Mouse (Mus musculus) lung, embryonic 15.5 days (tissue): ENCODE data around the gene Slc38a8. TPM values are rescaled to one million over a fixed set of nuclear protein-coding genes. Genes with fewer than 3 reads are reported as not detected.

Source experiments
- ATAC-seq: fragments of 200-750 bp; cut with Nextera tagmentation; 2 replicates; pipeline ENCODE4 v1.8.0; 2017; ENCODE audit warnings: moderate number of reproducible peaks, borderline replicate concordance; ENCODE audit not compliant: low FRiP score, low TSS enrichment; ENCODE audit errors: extremely low read depth
- H3K27ac ChIP-seq: fragments of 300-500 bp; sonication (generic); 2 replicates; pipeline ENCODE4 v1.5.1; 2015; ENCODE audit warnings: moderate library complexity, mild to moderate bottlenecking, inconsistent platforms
- H3K27me3 ChIP-seq: fragments of 300-500 bp; sonication (generic); 2 replicates; pipeline ENCODE4 v1.6.1; 2015; ENCODE audit warnings: inconsistent platforms
- H3K36me3 ChIP-seq: fragments of 300-500 bp; sonication (generic); 2 replicates; pipeline ENCODE4 v1.6.1; 2015; ENCODE audit warnings: inconsistent platforms
- H3K4me1 ChIP-seq: fragments of 300-500 bp; sonication (generic); 2 replicates; pipeline ENCODE4 v1.6.1; 2015; ENCODE audit warnings: inconsistent platforms
- H3K4me2 ChIP-seq: fragments of 300-500 bp; sonication (generic); 2 replicates; pipeline ENCODE4 v1.6.1; 2015; ENCODE audit warnings: inconsistent platforms, mild to moderate bottlenecking, moderate library complexity
- H3K4me3 ChIP-seq: fragments of 300-500 bp; sonication (generic); 2 replicates; pipeline ENCODE4 v1.5.1; 2015; ENCODE audit warnings: mild to moderate bottlenecking, inconsistent platforms
- H3K9ac ChIP-seq: fragments of 300-500 bp; sonication (generic); 2 replicates; pipeline ENCODE4 v1.6.1; 2015; ENCODE audit warnings: inconsistent platforms
- H3K9me3 ChIP-seq: fragments of 300-500 bp; sonication (generic); 2 replicates; pipeline ENCODE4 v1.6.1; 2016; ENCODE audit warnings: inconsistent platforms
- WGBS: fragments of 180-500 bp; shearing (Covaris S2); methylation state at CpG from one replicate; pipeline ENCODE4 v1.1.7; 2015; 5-methylcytosine and 5-hydroxymethylcytosine counted together
- polyA plus RNA-seq: library from polyadenylated mRNA; unstranded; fragments of >200 nt; fragmentation: Nextera tagmentation; extraction: Ambion mirVana; gene quantifications from 2 replicates; pipeline ENCODE4 v1.2.1, GENCODE M21; 2015

Gene Slc38a8
- polyA plus RNA-seq, result not detected in 2 replicates

DNA sequence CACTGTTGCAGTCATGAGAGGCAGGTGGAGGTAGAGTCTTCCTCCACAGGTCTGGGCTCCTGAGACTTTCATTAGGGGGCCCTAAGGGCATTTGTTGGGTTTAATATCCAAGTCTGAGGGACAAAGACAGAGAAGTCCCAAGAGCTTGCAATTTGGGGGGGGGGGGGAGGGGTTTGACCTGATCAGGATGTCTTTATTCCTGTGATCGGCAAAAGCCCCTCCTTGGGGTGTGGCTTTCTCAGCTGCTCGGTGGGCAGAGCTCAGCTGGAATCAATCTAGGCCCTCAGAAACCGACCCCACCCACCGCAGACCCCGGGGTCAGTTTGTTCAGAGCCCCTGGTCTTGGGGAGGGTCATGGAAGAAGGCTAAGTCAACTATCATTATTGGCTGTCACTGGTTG, at the start of gene Slc38a8:
Gene Slc38a8, minus strand, starts transcription at position 101 of the 400 bp plus-strand sequence.
- peaks cover 8% of the 10 kb centered on the region for H3K36me3 ChIP-seq
- H3K4me2 ChIP-seq, result no peak within 1 kb of the TSS
- 40% methylated on average over 5 of the region's 5 CpGs for WGBS
- ATAC-seq, result no peak
- no peak within 1 kb of the TSS for H3K27ac ChIP-seq
- H3K9ac ChIP-seq, result no peak within 1 kb of the TSS
- H3K9me3 ChIP-seq, result no peaks in the 10 kb centered on the region
- H3K4me1 ChIP-seq, result no peaks in the 10 kb centered on the region
- no peak within 1 kb of the TSS for H3K4me3 ChIP-seq
- no peaks in the 10 kb centered on the region for H3K27me3 ChIP-seq

GRCm38 (mm10) chr8:119548560-119549113, 47.1 kb upstream of the Slc38a8 start:
- no peak overlapping the region for H3K4me3 ChIP-seq
- 59% methylated on average over 7 of the region's 7 CpGs for WGBS
- no peak overlapping the region for H3K9ac ChIP-seq
- no peak overlapping the region for H3K4me2 ChIP-seq
- no peak for ATAC-seq
- H3K4me1 ChIP-seq, result no peaks in the 10 kb centered on the region
- peaks cover 34% of the 10 kb centered on the region for H3K36me3 ChIP-seq
- H3K27me3 ChIP-seq, result no peaks in the 10 kb centered on the region
- H3K27ac ChIP-seq, result no peak overlapping the region
- no peaks in the 10 kb centered on the region for H3K9me3 ChIP-seq

- peaks cover 48% of the 10 kb centered on the region for H3K36me3 ChIP-seq
- H3K4me1 ChIP-seq, result no peaks in the 10 kb centered on the region
- 57% methylated on average over 18 of the region's 18 CpGs for WGBS
- H3K9me3 ChIP-seq, result no peaks in the 10 kb centered on the region
- H3K4me2 ChIP-seq, result no peak overlapping the region
- no peak overlapping the region for H3K27ac ChIP-seq
- H3K9ac ChIP-seq, result no peak overlapping the region
- ATAC-seq, result no peak; the same call in 1 of the 2 replicates
- no peak overlapping the region for H3K4me3 ChIP-seq
- H3K27me3 ChIP-seq, result no peaks in the 10 kb centered on the region
These were observed 45.7 kb upstream of the Slc38a8 start for GRCm38 (mm10) chr8:119547019-119547691.

DNA sequence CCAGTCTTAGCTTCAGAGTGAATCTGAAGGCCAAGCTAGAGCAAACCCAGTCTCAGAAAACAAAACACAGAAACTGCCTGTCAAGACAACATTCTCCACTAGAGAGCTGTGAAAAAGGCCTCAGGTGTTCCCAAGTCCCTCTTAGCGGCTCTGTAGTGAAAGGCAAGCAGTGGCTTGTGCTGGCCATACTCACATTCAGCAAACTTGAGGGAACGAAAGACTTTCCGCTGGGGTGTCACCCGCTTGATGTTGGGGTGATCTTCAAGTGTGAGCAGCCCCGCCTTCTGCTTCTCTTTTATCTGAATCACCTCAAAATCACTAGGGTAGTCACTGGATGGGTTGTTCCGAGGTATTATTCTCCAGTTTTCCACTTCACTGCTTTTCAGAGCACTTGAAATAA, 44.3 kb upstream of the Slc38a8 start:
- no peaks in the 10 kb centered on the region for H3K9me3 ChIP-seq
- WGBS, result 90% methylated on average over 6 of the region's 6 CpGs
- no peaks in the 10 kb centered on the region for H3K4me1 ChIP-seq
- H3K9ac ChIP-seq, result no peak overlapping the region
- no peak for ATAC-seq
- no peak overlapping the region for H3K4me2 ChIP-seq
- no peaks in the 10 kb centered on the region for H3K27me3 ChIP-seq
- peaks cover 61% of the 10 kb centered on the region for H3K36me3 ChIP-seq
- no peak overlapping the region for H3K27ac ChIP-seq
- no peak overlapping the region for H3K4me3 ChIP-seq

GRCm38 (mm10) chr8:119545180-119545579, 43.7 kb upstream of the Slc38a8 start:
- H3K4me3 ChIP-seq, result no peak overlapping the region
- no peak overlapping the region for H3K9ac ChIP-seq
- no peak overlapping the region for H3K27ac ChIP-seq
- peaks cover 67% of the 10 kb centered on the region for H3K36me3 ChIP-seq
- no peak for ATAC-seq
- 76% methylated on average over 6 of the region's 6 CpGs for WGBS
- no peaks in the 10 kb centered on the region for H3K4me1 ChIP-seq
- H3K4me2 ChIP-seq, result no peak overlapping the region
- H3K27me3 ChIP-seq, result no peaks in the 10 kb centered on the region
- H3K9me3 ChIP-seq, result no peaks in the 10 kb centered on the region

- Histone ChIP-seq H3K9ac (no peak overlapping the region), H3K27me3 (no peaks in the 10 kb centered on the region), H3K4me3 (no peak overlapping the region), H3K4me1 (no peaks in the 10 kb centered on the region), H3K36me3 (peaks cover 72% of the 10 kb centered on the region), H3K9me3 (no peaks in the 10 kb centered on the region), H3K4me2 (no peak overlapping the region), H3K27ac (no peak overlapping the region)
- ATAC-seq, result no peak
- 86% methylated on average over 3 of the region's 3 CpGs for WGBS
These were observed 43.1 kb upstream of the Slc38a8 start for GRCm38 (mm10) chr8:119544606-119545005.

DNA sequence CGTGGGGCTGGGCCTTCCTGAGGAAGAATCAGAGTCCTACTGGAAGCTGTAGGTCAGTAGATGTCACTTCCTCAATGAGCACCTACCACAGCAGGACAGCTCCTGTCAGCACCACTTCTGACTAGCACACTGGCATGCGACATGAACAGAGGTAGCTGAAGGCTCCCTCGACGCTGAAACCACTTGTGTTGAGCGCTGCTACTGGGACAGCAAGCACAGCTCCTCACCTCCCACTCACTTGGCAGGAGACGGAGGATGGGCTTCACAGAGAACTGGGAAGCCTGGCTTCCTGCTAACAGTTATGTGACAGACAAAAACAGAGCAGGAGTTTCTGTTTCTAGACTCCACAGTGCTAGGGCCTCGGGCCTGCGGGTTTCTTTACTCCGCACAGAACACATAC, 30.5 kb upstream of the Slc38a8 start:
- Histone ChIP-seq H3K4me1 (no peaks in the 10 kb centered on the region), H3K4me2 (no peak overlapping the region), H3K36me3 (peaks cover 97% of the 10 kb centered on the region), H3K9ac (no peak overlapping the region), H3K9me3 (no peaks in the 10 kb centered on the region), H3K4me3 (no peak overlapping the region), H3K27ac (no peak overlapping the region), H3K27me3 (no peaks in the 10 kb centered on the region)
- no peak for ATAC-seq
- WGBS, result 83% methylated on average over 9 of the region's 9 CpGs

- Histone ChIP-seq H3K9me3 (no peaks in the 10 kb centered on the region), H3K9ac (no peak overlapping the region)
- no peak for ATAC-seq
These were observed 29.9 kb upstream of the Slc38a8 start for GRCm38 (mm10) chr8:119531397-119531796.

DNA sequence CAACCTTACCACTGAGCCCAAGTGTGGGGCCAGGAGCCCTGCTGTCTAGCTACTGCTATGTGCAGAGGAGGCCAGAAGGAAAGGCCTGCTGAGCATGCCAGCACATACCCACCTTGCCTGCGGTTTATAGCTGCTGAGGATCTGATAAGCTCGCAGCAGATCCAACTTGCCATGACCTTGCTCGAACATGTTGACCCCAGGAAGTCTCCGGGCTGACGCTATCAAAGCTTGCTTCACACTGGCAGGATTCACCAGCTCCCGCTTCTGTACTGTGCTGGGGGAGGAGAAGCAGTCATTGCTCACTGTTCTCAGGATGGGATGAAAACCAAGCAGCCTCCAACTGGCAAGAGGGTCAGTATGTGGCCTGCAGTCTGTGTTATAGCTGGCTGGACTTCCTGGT, 29.4 kb upstream of the Slc38a8 start:
- H3K9ac ChIP-seq, result no peak overlapping the region
- no peak for ATAC-seq
- 74% methylated on average over 6 of the region's 6 CpGs for WGBS

More at GRCm38 (mm10) chr8:119531397-119531796, 29.9 kb upstream of the Slc38a8 start:
- 92% methylated on average over 3 of the region's 3 CpGs for WGBS
- no peaks in the 10 kb centered on the region for H3K27me3 ChIP-seq
- H3K4me2 ChIP-seq, result no peak overlapping the region
- no peaks in the 10 kb centered on the region for H3K4me1 ChIP-seq
- no peak overlapping the region for H3K4me3 ChIP-seq
- H3K27ac ChIP-seq, result no peak overlapping the region
- H3K36me3 ChIP-seq, result peaks cover 96% of the 10 kb centered on the region

GRCm38 (mm10) chr8:119528762-119529161, 27.3 kb upstream of the Slc38a8 start:
- Histone ChIP-seq H3K4me2 (no peak overlapping the region), H3K27ac (no peak overlapping the region), H3K36me3 (peaks cover 93% of the 10 kb centered on the region), H3K27me3 (no peaks in the 10 kb centered on the region), H3K4me3 (no peak overlapping the region), H3K9ac (no peak overlapping the region), H3K4me1 (no peaks in the 10 kb centered on the region), H3K9me3 (no peaks in the 10 kb centered on the region)
- 91% methylated on average over 7 of the region's 7 CpGs for WGBS
- ATAC-seq, result no peak

More for the DNA sequence above, 29.4 kb upstream of the Slc38a8 start:
- H3K4me3 ChIP-seq, result no peak overlapping the region
- H3K9me3 ChIP-seq, result no peaks in the 10 kb centered on the region
- peaks cover 93% of the 10 kb centered on the region for H3K36me3 ChIP-seq
- H3K4me1 ChIP-seq, result no peaks in the 10 kb centered on the region
- H3K4me2 ChIP-seq, result no peak overlapping the region
- H3K27ac ChIP-seq, result no peak overlapping the region
- no peaks in the 10 kb centered on the region for H3K27me3 ChIP-seq

DNA sequence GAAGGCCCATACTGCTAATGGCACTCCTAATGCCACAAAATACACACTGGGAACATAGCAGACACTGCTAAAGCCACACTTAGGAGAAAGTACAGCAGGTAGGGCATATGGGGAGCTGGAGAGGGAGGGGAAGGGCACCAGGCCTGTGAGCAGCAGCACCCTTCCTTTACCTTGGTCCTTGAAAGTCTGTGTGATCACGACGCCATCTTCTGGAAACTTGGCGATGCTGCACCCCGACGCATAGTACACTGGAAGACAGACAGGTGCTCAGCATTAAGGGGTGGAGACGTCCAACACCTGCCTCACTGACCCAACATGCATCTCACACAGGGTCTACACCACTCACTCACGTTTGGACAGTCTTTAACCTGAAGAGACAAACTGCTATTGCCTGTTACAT, 18.6 kb upstream of the Slc38a8 start:
- Histone ChIP-seq H3K27ac (no peak overlapping the region), H3K9me3 (no peaks in the 10 kb centered on the region), H3K27me3 (no peaks in the 10 kb centered on the region), H3K4me1 (no peaks in the 10 kb centered on the region), H3K9ac (no peak overlapping the region), H3K4me3 (no peak overlapping the region), H3K4me2 (no peak overlapping the region), H3K36me3 (peaks cover 96% of the 10 kb centered on the region)
- ATAC-seq, result no peak
- WGBS, result 72% methylated on average over 7 of the region's 7 CpGs

- Histone ChIP-seq H3K9me3 (no peaks in the 10 kb centered on the region), H3K4me1 (no peaks in the 10 kb centered on the region), H3K9ac (no peak overlapping the region), H3K27ac (no peak overlapping the region), H3K36me3 (peaks cover 96% of the 10 kb centered on the region), H3K4me3 (no peak overlapping the region), H3K4me2 (no peak overlapping the region), H3K27me3 (no peaks in the 10 kb centered on the region)
- ATAC-seq, result no peak
- 60% methylated on average over 5 of the region's 5 CpGs for WGBS
These were observed 15.2 kb upstream of the Slc38a8 start for GRCm38 (mm10) chr8:119516674-119517073.
